Mouse (Mus musculus) lung, adult 18-20 months (tissue): ENCODE measurements around the gene Lmo2.

ENCODE experiments used
- DNase-seq, 2 experiments: peaks; one replicate each; pipeline ENCODE4 v3.0.0; 2022; ENCODE audit warnings: mixed read lengths in 2 of 2

Lmo2 gene

GRCm38 (mm10) chr2:103957649-103958546, at the start of gene Lmo2:
Gene Lmo2, plus strand, starts transcription at chr2:103957986.
- no peak for DNase-seq

GRCm38 (mm10) chr2:103910601-103911000, 47.2 kb upstream of the Lmo2 start:
- DNase-seq = no peak

- no peak for DNase-seq
These were observed 45.1 kb upstream of the Lmo2 start for GRCm38 (mm10) chr2:103912481-103913251.

- no peak for DNase-seq
These were observed 44.5 kb upstream of the Lmo2 start for GRCm38 (mm10) chr2:103913252-103913650.

- no peak for DNase-seq
These were observed 41.7 kb upstream of the Lmo2 start for GRCm38 (mm10) chr2:103916069-103916468.

- no peak for DNase-seq
These were observed 40.4 kb upstream of the Lmo2 start for GRCm38 (mm10) chr2:103917375-103917774.

GRCm38 (mm10) chr2:103918375-103918774, 39.4 kb upstream of the Lmo2 start:
- no peak for DNase-seq

GRCm38 (mm10) chr2:103919488-103919887, 38.3 kb upstream of the Lmo2 start:
- no peak for DNase-seq

- DNase-seq = no peak
These were observed 31.1 kb upstream of the Lmo2 start for GRCm38 (mm10) chr2:103926586-103927113.

GRCm38 (mm10) chr2:103927610-103928145, 30.1 kb upstream of the Lmo2 start:
- DNase-seq = peak in 1 of 2 experiments; percentile 14

- peak in 1 of 2 experiments; percentile 9 for DNase-seq
These were observed 27.3 kb upstream of the Lmo2 start for GRCm38 (mm10) chr2:103930306-103931019.

GRCm38 (mm10) chr2:103931511-103931911, 26.3 kb upstream of the Lmo2 start:
- no peak for DNase-seq

- peak in 1 of 2 experiments; percentile 9 for DNase-seq
These were observed 25.8 kb upstream of the Lmo2 start for GRCm38 (mm10) chr2:103932025-103932424.

GRCm38 (mm10) chr2:103932480-103932879, 25.3 kb upstream of the Lmo2 start:
- DNase-seq = no peak

GRCm38 (mm10) chr2:103934270-103934669, 23.5 kb upstream of the Lmo2 start:
- peak in 1 of 2 experiments; percentile 5 for DNase-seq

GRCm38 (mm10) chr2:103934670-103935069, 23.1 kb upstream of the Lmo2 start:
- no peak for DNase-seq

GRCm38 (mm10) chr2:103935691-103936435, 21.9 kb upstream of the Lmo2 start:
- no peak for DNase-seq

- DNase-seq = no peak
These were observed 21.1 kb upstream of the Lmo2 start for GRCm38 (mm10) chr2:103936666-103937065.

- no peak for DNase-seq
These were observed 20.1 kb upstream of the Lmo2 start for GRCm38 (mm10) chr2:103937670-103938069.

GRCm38 (mm10) chr2:103938573-103938972, 19.2 kb upstream of the Lmo2 start:
- DNase-seq = no peak

- DNase-seq = no peak
These were observed 18.8 kb upstream of the Lmo2 start for GRCm38 (mm10) chr2:103939003-103939402.

GRCm38 (mm10) chr2:103941085-103941484, 16.7 kb upstream of the Lmo2 start:
- no peak for DNase-seq
